Mouse (Mus musculus): ENCODE data around the gene Cnih1. TPM values are rescaled to one million over a fixed set of nuclear protein-coding genes. Genes with fewer than 3 reads are reported as not detected.
"Not testable (repeated sequence)": the region's sequence is repeated elsewhere in the genome, so short reads cannot be mapped to it uniquely, and the experiment has no call there.

The Cnih1 gene
- polyA plus RNA-seq (2016; fragmentation: Nextera tagmentation; extraction: Ambion mirVana) = 178 TPM in 2 replicates

GRCm38 (mm10) chr14:46787787-46788504 lies at the start of gene Cnih1:
Gene Cnih1 (minus strand): TSS chr14:46788411.
- Histone ChIP-seq H3K9me3 (no peaks in the 10 kb centered on the region), H3K4me1 (peaks cover 15% of the 10 kb centered on the region), H3K27ac (replicated peaks) (peak within 1 kb of the TSS; percentile 99), H3K9ac (replicated peaks) (peak within 1 kb of the TSS; percentile 98), H3K36me3 (0 out of 2 replicates have a peak, but pooled peaks cover 17% of the 10 kb centered on the region), H3K4me2 (replicated peaks) (peak within 1 kb of the TSS; percentile 79), H3K4me3 (peak within 1 kb of the TSS; percentile 97), H3K27me3 (no peaks in the 10 kb centered on the region)
- peak; percentile 97 for ATAC-seq (ENCODE audit: low FRiP score, low read depth)
- WGBS = under 1% methylated on average over 69 of the region's 86 CpGs

- Histone ChIP-seq H3K36me3 (no peaks in the 10 kb centered on the region), H3K4me1 (peaks cover 10% of the 10 kb centered on the region), H3K9ac (replicated peaks) (peak overlapping the region; percentile 80), H3K4me2 (replicated peaks) (peak overlapping the region; percentile 80), H3K27ac (replicated peaks) (no peak overlapping the region), H3K9me3 (no peaks in the 10 kb centered on the region), H3K4me3 (peak overlapping the region; percentile 86), H3K27me3 (no peaks in the 10 kb centered on the region; the same call in 1 of the 2 replicates)
- ATAC-seq (ENCODE audit: low FRiP score, low read depth) = no peak
- 10% methylated on average over 39 of the region's 40 CpGs for WGBS
Observed at GRCm38 (mm10) chr14:46832354-46833272, 44.4 kb upstream of the Cnih1 start.

- H3K9me3 ChIP-seq = no peaks in the 10 kb centered on the region
- peaks cover 10% of the 10 kb centered on the region for H3K4me1 ChIP-seq
- no peak within 1 kb of the TSS for H3K27ac ChIP-seq (replicated peaks)
- peak; percentile 100 for ATAC-seq (ENCODE audit: low FRiP score, low read depth)
- peak within 1 kb of the TSS; percentile 80 for H3K9ac ChIP-seq (replicated peaks)
- H3K27me3 ChIP-seq = no peaks in the 10 kb centered on the region; the same call in 1 of the 2 replicates
- H3K4me3 ChIP-seq = peak within 1 kb of the TSS; percentile 86
- WGBS = under 1% methylated on average over 32 of the region's 32 CpGs
- no peaks in the 10 kb centered on the region for H3K36me3 ChIP-seq
- peak within 1 kb of the TSS; percentile 80 for H3K4me2 ChIP-seq (replicated peaks)
Observed at GRCm38 (mm10) chr14:46831837-46832333, 43.7 kb upstream of the Cnih1 start, which contains the start of gene Cgrrf1. Gene Cgrrf1 (plus strand): TSS chr14:46832125.

- ATAC-seq (ENCODE audit: low FRiP score, low read depth) = no peak; the same call in 1 of the 2 replicates
- Histone ChIP-seq H3K36me3 (no peaks in the 10 kb centered on the region), H3K9ac (replicated peaks) (peak overlapping the region; percentile 80; the same call in 1 of the 2 replicates), H3K27ac (replicated peaks) (no peak overlapping the region), H3K9me3 (no peaks in the 10 kb centered on the region), H3K27me3 (no peaks in the 10 kb centered on the region; the same call in 1 of the 2 replicates), H3K4me2 (replicated peaks) (peak overlapping the region; percentile 80), H3K4me3 (peak overlapping the region; percentile 86), H3K4me1 (peaks cover 10% of the 10 kb centered on the region)
- WGBS = 8% methylated on average over 4 of the region's 4 CpGs
Observed at GRCm38 (mm10) chr14:46831295-46831694, 43.1 kb upstream of the Cnih1 start.

GRCm38 (mm10) chr14:46827430-46827829 lies 39.2 kb upstream of the Cnih1 start:
- Histone ChIP-seq H3K36me3 (no peaks in the 10 kb centered on the region), H3K4me3 (no peak overlapping the region), H3K9me3 (no peaks in the 10 kb centered on the region), H3K9ac (replicated peaks) (no peak overlapping the region), H3K27me3 (peaks cover 11% of the 10 kb centered on the region), H3K4me1 (peaks cover 3% of the 10 kb centered on the region), H3K27ac (replicated peaks) (no peak overlapping the region), H3K4me2 (replicated peaks) (no peak overlapping the region)
- 68% methylated on average over 1 of the region's 1 CpGs for WGBS
- ATAC-seq (ENCODE audit: low FRiP score, low read depth) = no peak

- Histone ChIP-seq H3K27ac (replicated peaks) (no peak overlapping the region), H3K9me3 (no peaks in the 10 kb centered on the region), H3K4me1 (peaks cover 15% of the 10 kb centered on the region), H3K36me3 (no peaks in the 10 kb centered on the region), H3K27me3 (peaks cover 11% of the 10 kb centered on the region), H3K4me2 (replicated peaks) (no peak overlapping the region), H3K9ac (replicated peaks) (no peak overlapping the region), H3K4me3 (no peak overlapping the region)
- ATAC-seq (ENCODE audit: low FRiP score, low read depth) = no peak
- 76% methylated on average over 2 of the region's 2 CpGs for WGBS
Observed at GRCm38 (mm10) chr14:46823996-46824395, 35.8 kb upstream of the Cnih1 start.

- peak within 1 kb of the TSS; percentile 78 for H3K9ac ChIP-seq (replicated peaks)
- H3K4me2 ChIP-seq (replicated peaks) = peak within 1 kb of the TSS; percentile 83
- WGBS = under 1% methylated on average over 65 of the region's 65 CpGs
- H3K4me1 ChIP-seq = peaks cover 15% of the 10 kb centered on the region
- H3K9me3 ChIP-seq = no peaks in the 10 kb centered on the region
- ATAC-seq (ENCODE audit: low FRiP score, low read depth) = peak; percentile 97
- H3K27ac ChIP-seq (replicated peaks) = peak within 1 kb of the TSS; percentile 82
- peak within 1 kb of the TSS; percentile 86 for H3K4me3 ChIP-seq
- H3K27me3 ChIP-seq = peaks cover 11% of the 10 kb centered on the region
- peaks cover under 1% of the 10 kb centered on the region; the same call in 1 of the 2 replicates for H3K36me3 ChIP-seq
Observed at GRCm38 (mm10) chr14:46821873-46822716, 33.9 kb upstream of the Cnih1 start, which contains the start of gene Gmfb. Gene Gmfb (minus strand): TSS chr14:46822242.

- Histone ChIP-seq H3K9ac (replicated peaks) (peak overlapping the region; percentile 78), H3K4me1 (peaks cover 15% of the 10 kb centered on the region), H3K4me2 (replicated peaks) (peak overlapping the region; percentile 83), H3K4me3 (peak overlapping the region; percentile 86), H3K27ac (replicated peaks) (peak overlapping the region; percentile 82), H3K36me3 (peaks cover 7% of the 10 kb centered on the region), H3K9me3 (no peaks in the 10 kb centered on the region), H3K27me3 (peaks cover 11% of the 10 kb centered on the region)
- ATAC-seq (ENCODE audit: low FRiP score, low read depth) = no peak
- WGBS = under 1% methylated on average over 11 of the region's 11 CpGs
Observed at GRCm38 (mm10) chr14:46821271-46821872, 33.2 kb upstream of the Cnih1 start.

- ATAC-seq (ENCODE audit: low FRiP score, low read depth); H3K9me3 ChIP-seq; H3K27me3 ChIP-seq; H3K4me3 ChIP-seq; H3K27ac ChIP-seq (replicated peaks); H3K4me2 ChIP-seq (replicated peaks); H3K9ac ChIP-seq (replicated peaks): not testable (repeated sequence)
- Histone ChIP-seq H3K36me3 (peaks cover 17% of the 10 kb centered on the region), H3K4me1 (peaks cover 15% of the 10 kb centered on the region)
- WGBS = 96% methylated on average over 5 of the region's 6 CpGs
Observed at GRCm38 (mm10) chr14:46819961-46820360, 31.8 kb upstream of the Cnih1 start.

GRCm38 (mm10) chr14:46818743-46819142 lies 30.5 kb upstream of the Cnih1 start:
- peaks cover 22% of the 10 kb centered on the region for H3K36me3 ChIP-seq
- no peak overlapping the region for H3K4me2 ChIP-seq (replicated peaks)
- peaks cover 15% of the 10 kb centered on the region for H3K4me1 ChIP-seq
- no peak for ATAC-seq (ENCODE audit: low FRiP score, low read depth)
- no peak overlapping the region for H3K4me3 ChIP-seq
- H3K9me3 ChIP-seq = no peaks in the 10 kb centered on the region
- WGBS = 95% methylated on average over 7 of the region's 7 CpGs
- no peak overlapping the region for H3K9ac ChIP-seq (replicated peaks)
- H3K27ac ChIP-seq (replicated peaks) = no peak overlapping the region
- peaks cover 5% of the 10 kb centered on the region for H3K27me3 ChIP-seq
